Mouse (Mus musculus): Measurements from ENCODE around the gene Satb2.

GRCm38 (mm10) chr1:56811486-56811885 lies 167.0 kb downstream of the Satb2 start:
- TF ChIP-seq POLR2AphosphoS2 (IDR thresholded peaks at IDR 0.05; ENCODE audit: low read depth, low read length), result no peak
- no peak for TF ChIP-seq POLR2A (IDR thresholded peaks at IDR 0.05; ENCODE audit: low read depth, low read length)
- TF ChIP-seq MAZ (IDR thresholded peaks at IDR 0.05; ENCODE audit: low read depth, low read length), result no peak
- no peak for TF ChIP-seq ZMIZ1 (IDR thresholded peaks at IDR 0.05; ENCODE audit: low read depth, low read length)
- TF ChIP-seq CTCF (conservative IDR thresholded peaks at IDR 0.05 in 1 of 2, IDR thresholded peaks at IDR 0.05 in 1 of 2; ENCODE audit: low read depth in 2 of 2, low read length in 2 of 2), result no peak
- TF ChIP-seq BHLHE40 (IDR thresholded peaks at IDR 0.05; ENCODE audit: low read depth, low read length), result no peak

All from CH12.LX (cell line).